Mouse (Mus musculus) forebrain, embryonic 13.5 days (tissue): ENCODE measurements around the gene Gm16253. TPM values are rescaled to one million over a fixed set of nuclear protein-coding genes. Genes with fewer than 3 reads are reported as not detected.

Experiments
- ATAC-seq: fragments of 200-750 bp; cut with Nextera tagmentation; 2 replicates; pipeline ENCODE4 v1.8.0; 2017
- H3K27ac ChIP-seq: fragments of 300-500 bp; sonication (generic); 2 replicates; pipeline ENCODE4 v1.5.1; 2015; ENCODE audit warnings: inconsistent platforms, mild to moderate bottlenecking, moderate library complexity
- H3K27me3 ChIP-seq: fragments of 300-500 bp; sonication (generic); 2 replicates; pipeline ENCODE4 v1.6.1; 2015; ENCODE audit warnings: mild to moderate bottlenecking, inconsistent platforms
- H3K36me3 ChIP-seq: fragments of 300-500 bp; sonication (generic); 2 replicates; pipeline ENCODE4 v1.6.1; 2015; ENCODE audit warnings: mild to moderate bottlenecking, inconsistent platforms; ENCODE audit not compliant: poor library complexity, severe bottlenecking
- H3K4me1 ChIP-seq: fragments of 300-500 bp; sonication (generic); 2 replicates; pipeline ENCODE4 v1.6.1; 2015; ENCODE audit warnings: inconsistent platforms
- H3K4me2 ChIP-seq: fragments of 300-500 bp; sonication (generic); 2 replicates; pipeline ENCODE4 v1.6.1; 2015; ENCODE audit warnings: inconsistent platforms, mild to moderate bottlenecking, moderate library complexity
- H3K4me3 ChIP-seq: fragments of 300-500 bp; sonication (generic); 2 replicates; pipeline ENCODE4 v1.5.1; 2015; ENCODE audit warnings: mild to moderate bottlenecking, inconsistent platforms
- H3K9ac ChIP-seq: fragments of 300-500 bp; sonication (generic); 2 replicates; pipeline ENCODE4 v1.6.1; 2015; ENCODE audit warnings: mild to moderate bottlenecking, inconsistent platforms
- H3K9me3 ChIP-seq: fragments of 300-500 bp; sonication (generic); replicated peaks from 2 replicates; pipeline ENCODE4 v1.6.1; 2016; ENCODE audit warnings: inconsistent platforms
- WGBS: fragments of 180-500 bp; shearing (Covaris S2); methylation state at CpG from one replicate; pipeline ENCODE4 v1.1.7; 2015; 5-methylcytosine and 5-hydroxymethylcytosine counted together
- polyA plus RNA-seq: library from polyadenylated mRNA; unstranded; fragments of >200 nt; fragmentation: Nextera tagmentation; extraction: Ambion mirVana; gene quantifications from 2 replicates; pipeline ENCODE4 v1.2.1, GENCODE M21; 2015

Gene Gm16253
- polyA plus RNA-seq, 1 experiment from 2014 or later, result 1.3 TPM

GRCm38 (mm10) chr3:96548824-96549223 is 28.0 kb upstream of the Gm16253 start:
- no peak for ATAC-seq
- no peaks in the 10 kb centered on the region for H3K9me3 ChIP-seq
- H3K4me1 ChIP-seq, result no peaks in the 10 kb centered on the region
- 89% methylated on average over 7 of the region's 7 CpGs for WGBS
- no peak overlapping the region for H3K4me3 ChIP-seq
- no peaks in the 10 kb centered on the region for H3K36me3 ChIP-seq
- no peak overlapping the region for H3K9ac ChIP-seq
- H3K27me3 ChIP-seq, result peaks cover 12% of the 10 kb centered on the region
- H3K4me2 ChIP-seq, result no peak overlapping the region
- no peak overlapping the region for H3K27ac ChIP-seq

GRCm38 (mm10) chr3:96549346-96549745 is 27.4 kb upstream of the Gm16253 start:
- Histone ChIP-seq H3K27me3 (peaks cover 7% of the 10 kb centered on the region; the same call in 1 of the 2 replicates), H3K9ac (no peak overlapping the region), H3K4me3 (no peak overlapping the region), H3K4me1 (0 out of 2 replicates have a peak, but pooled peaks cover under 1% of the 10 kb centered on the region), H3K36me3 (no peaks in the 10 kb centered on the region), H3K27ac (no peak overlapping the region), H3K9me3 (no peaks in the 10 kb centered on the region), H3K4me2 (no peak overlapping the region)
- 84% methylated on average over 5 of the region's 5 CpGs for WGBS
- no peak for ATAC-seq

GRCm38 (mm10) chr3:96551203-96551602 is 25.6 kb upstream of the Gm16253 start:
- H3K4me3 ChIP-seq, result no peak overlapping the region
- H3K27ac ChIP-seq, result no peak overlapping the region
- H3K4me1 ChIP-seq, result peaks cover 19% of the 10 kb centered on the region
- H3K36me3 ChIP-seq, result no peaks in the 10 kb centered on the region
- H3K4me2 ChIP-seq, result no peak overlapping the region
- no peaks in the 10 kb centered on the region for H3K27me3 ChIP-seq
- H3K9ac ChIP-seq, result no peak overlapping the region
- 10% methylated on average over 8 of the region's 8 CpGs for WGBS
- no peaks in the 10 kb centered on the region for H3K9me3 ChIP-seq
- no peak for ATAC-seq

DNA sequence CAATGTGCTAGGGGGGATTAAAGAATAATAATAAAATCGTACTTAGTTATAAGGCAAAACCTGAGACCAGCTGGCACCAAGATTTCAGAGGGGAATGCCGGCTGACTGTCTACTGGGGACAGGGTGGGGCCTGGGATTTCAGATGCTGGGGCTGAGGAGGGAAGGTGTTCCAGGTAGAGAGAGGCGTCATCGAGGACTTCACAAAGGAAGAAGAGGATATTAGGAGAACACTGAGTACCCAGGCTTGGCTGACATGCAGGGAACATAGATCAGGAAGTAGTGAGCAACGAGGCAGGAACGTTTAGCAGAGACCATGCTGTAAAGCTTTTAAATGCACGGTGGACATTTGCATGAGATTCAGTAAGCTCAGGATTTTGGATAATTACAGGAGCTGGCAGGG is 24.9 kb upstream of the Gm16253 start:
- H3K4me1 ChIP-seq, result peaks cover 24% of the 10 kb centered on the region
- H3K27ac ChIP-seq, result no peak overlapping the region
- 74% methylated on average over 7 of the region's 7 CpGs for WGBS
- no peak for ATAC-seq
- H3K4me3 ChIP-seq, result no peak overlapping the region
- no peaks in the 10 kb centered on the region for H3K36me3 ChIP-seq
- no peak overlapping the region for H3K9ac ChIP-seq
- no peaks in the 10 kb centered on the region for H3K27me3 ChIP-seq
- no peak overlapping the region for H3K4me2 ChIP-seq
- no peaks in the 10 kb centered on the region for H3K9me3 ChIP-seq

DNA sequence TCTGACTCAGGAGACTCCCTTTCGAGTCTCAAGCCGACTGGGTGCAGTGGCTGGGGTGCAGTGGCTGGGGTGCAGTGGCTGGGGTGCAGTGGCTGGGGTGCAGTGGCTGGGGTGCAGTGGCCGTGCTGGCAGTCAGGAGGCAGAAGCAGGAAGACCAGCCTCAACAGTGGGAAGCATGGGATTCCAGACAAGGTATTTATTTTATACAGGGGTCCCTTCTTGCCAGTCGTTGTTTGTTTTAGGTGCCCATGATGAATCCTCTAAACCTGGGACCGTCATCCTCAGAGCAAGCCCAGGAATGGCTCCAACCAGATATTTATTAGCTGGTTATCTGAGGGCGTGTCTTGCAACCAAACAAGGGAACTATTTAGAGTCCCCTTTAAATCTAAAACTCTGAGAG is 23.2 kb upstream of the Gm16253 start:
- Histone ChIP-seq H3K9ac (no peak overlapping the region), H3K27me3 (no peaks in the 10 kb centered on the region), H3K9me3 (no peaks in the 10 kb centered on the region), H3K4me1 (peaks cover 33% of the 10 kb centered on the region), H3K4me3 (no peak overlapping the region), H3K4me2 (no peak overlapping the region), H3K36me3 (no peaks in the 10 kb centered on the region), H3K27ac (no peak overlapping the region)
- no peak for ATAC-seq
- 84% methylated on average over 6 of the region's 6 CpGs for WGBS

DNA sequence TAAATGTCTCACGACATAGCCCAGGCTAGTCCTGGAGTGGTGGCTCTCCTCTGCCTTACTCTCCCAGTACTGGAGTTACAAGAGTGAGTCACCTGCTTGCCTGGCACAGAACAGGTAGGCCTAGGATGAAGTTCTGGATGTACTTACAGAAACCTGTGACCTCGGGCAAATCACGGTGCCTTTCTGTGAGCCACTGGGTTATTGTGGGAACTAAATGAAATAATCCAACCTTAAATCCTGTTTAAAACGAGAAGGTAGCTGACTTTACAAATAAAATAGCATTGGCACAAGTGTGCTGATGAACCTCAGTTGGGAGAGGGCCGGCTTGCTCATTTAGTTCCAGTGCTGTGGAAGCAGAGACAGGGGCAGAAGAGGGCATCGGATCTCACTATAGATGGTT is 22.5 kb upstream of the Gm16253 start:
- ATAC-seq, result no peak
- Histone ChIP-seq H3K9ac (no peak overlapping the region), H3K27me3 (no peaks in the 10 kb centered on the region), H3K4me3 (no peak overlapping the region), H3K4me1 (peaks cover 39% of the 10 kb centered on the region), H3K36me3 (no peaks in the 10 kb centered on the region), H3K4me2 (no peak overlapping the region), H3K27ac (no peak overlapping the region), H3K9me3 (no peaks in the 10 kb centered on the region)
- WGBS, result 81% methylated on average over 6 of the region's 6 CpGs

GRCm38 (mm10) chr3:96555041-96555596 is 21.7 kb upstream of the Gm16253 start:
- peak; percentile 36 for ATAC-seq
- H3K9ac ChIP-seq, result peak overlapping the region; percentile 10; the same call in 1 of the 2 replicates

GRCm38 (mm10) chr3:96555999-96556614 is 20.7 kb upstream of the Gm16253 start:
- Histone ChIP-seq H3K4me3 (no peak overlapping the region), H3K27me3 (no peaks in the 10 kb centered on the region), H3K9me3 (no peaks in the 10 kb centered on the region), H3K36me3 (peaks cover 18% of the 10 kb centered on the region), H3K27ac (peak overlapping the region; percentile 81; the same call in 1 of the 2 replicates), H3K9ac (no peak overlapping the region), H3K4me2 (peak overlapping the region; percentile 17; the same call in 1 of the 2 replicates), H3K4me1 (peaks cover 58% of the 10 kb centered on the region)
- 85% methylated on average over 15 of the region's 15 CpGs for WGBS
- no peak for ATAC-seq

More at GRCm38 (mm10) chr3:96555041-96555596, 21.7 kb upstream of the Gm16253 start:
- Histone ChIP-seq H3K4me3 (no peak overlapping the region), H3K36me3 (peaks cover 8% of the 10 kb centered on the region), H3K4me2 (peak overlapping the region; percentile 1; the same call in 1 of the 2 replicates), H3K9me3 (no peaks in the 10 kb centered on the region), H3K27ac (peak overlapping the region; percentile 81), H3K4me1 (peaks cover 48% of the 10 kb centered on the region), H3K27me3 (no peaks in the 10 kb centered on the region)
- 25% methylated on average over 12 of the region's 12 CpGs for WGBS

GRCm38 (mm10) chr3:96556651-96557635 is 19.8 kb upstream of the Gm16253 start:
- Histone ChIP-seq H3K4me1 (peaks cover 63% of the 10 kb centered on the region), H3K4me2 (peak overlapping the region; percentile 81), H3K36me3 (peaks cover 22% of the 10 kb centered on the region), H3K27me3 (no peaks in the 10 kb centered on the region), H3K9ac (peak overlapping the region; percentile 66), H3K9me3 (no peaks in the 10 kb centered on the region), H3K4me3 (peak overlapping the region; percentile 57), H3K27ac (peak overlapping the region; percentile 73)
- 0 out of 2 replicates have a peak, but pooled peaks have one; percentile 1 for ATAC-seq
- 11% methylated on average over 22 of the region's 22 CpGs for WGBS

DNA sequence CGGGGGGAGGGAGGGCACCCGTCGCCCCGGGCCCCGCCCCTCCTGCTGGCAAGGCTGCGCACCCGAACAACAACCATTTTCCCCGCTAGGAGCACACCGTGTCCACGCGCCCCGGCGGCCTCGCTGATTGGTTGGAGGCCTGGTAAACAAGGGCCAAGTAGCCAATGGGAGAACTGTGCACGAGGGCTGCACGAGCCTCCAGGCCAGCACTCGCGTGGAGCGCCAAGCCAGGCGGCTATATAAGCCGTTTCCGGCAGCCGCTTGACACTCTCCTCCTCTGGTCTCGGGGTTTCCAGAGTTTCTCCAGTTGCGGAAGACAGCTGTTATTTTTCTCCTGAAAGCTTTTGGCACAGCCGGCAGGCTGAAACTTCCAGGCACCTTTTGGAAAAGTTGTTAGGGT is 19.1 kb upstream of the Gm16253 start, which contains the start of gene Txnip:
Txnip (plus strand) TSS at position 264 of the 400 bp plus-strand sequence.
- Histone ChIP-seq H3K4me1 (peaks cover 63% of the 10 kb centered on the region), H3K9ac (peak within 1 kb of the TSS; percentile 75), H3K4me3 (peak within 1 kb of the TSS; percentile 57)

GRCm38 (mm10) chr3:96558159-96558558 is 18.6 kb upstream of the Gm16253 start:
- peaks cover 63% of the 10 kb centered on the region for H3K4me1 ChIP-seq
- H3K27me3 ChIP-seq, result no peaks in the 10 kb centered on the region
- WGBS, result under 1% methylated on average over 17 of the region's 17 CpGs
- no peak overlapping the region for H3K27ac ChIP-seq
- peak overlapping the region; percentile 75 for H3K9ac ChIP-seq
- H3K36me3 ChIP-seq, result peaks cover 22% of the 10 kb centered on the region
- H3K4me3 ChIP-seq, result peak overlapping the region; percentile 57
- peak overlapping the region; percentile 81 for H3K4me2 ChIP-seq
- no peaks in the 10 kb centered on the region for H3K9me3 ChIP-seq
- no peak for ATAC-seq

More for the DNA sequence above, 19.1 kb upstream of the Gm16253 start, which contains the start of gene Txnip:
- Histone ChIP-seq H3K27me3 (no peaks in the 10 kb centered on the region), H3K27ac (peak within 1 kb of the TSS; percentile 73), H3K9me3 (no peaks in the 10 kb centered on the region), H3K36me3 (peaks cover 22% of the 10 kb centered on the region), H3K4me2 (peak within 1 kb of the TSS; percentile 81)
- WGBS, result under 1% methylated on average over 26 of the region's 26 CpGs
- peak; percentile 99 for ATAC-seq
